Comparison of ENCODE assay signal across 8 mouse cellular contexts in genomic region chr16:26234113-26234512, GRCm38 (mm10).
A peak's percentile ranks its signal among the peaks of the same experiment; 100 is the strongest.
DNase-seq lines count a peak whose midpoint lies in the region; ATAC-seq lines count a peak whose summit lies in the region.

No protein-coding gene starts in this region.

- H3K9ac ChIP-seq in intestine, embryonic 14.5 days (ENCODE audit: low read length) = no peak overlapping the region

- H3K27me3 ChIP-seq in intestine, embryonic 14.5 days (replicated peaks; ENCODE audit: control insufficient read depth, insufficient read depth, low read length) = no peaks in the 10 kb centered on the region

- WGBS in intestine, embryonic 14.5 days = 7% methylated on average over 3 of the region's 3 CpGs

- peak; percentile 83 for ATAC-seq in intestine, embryonic 14.5 days (replicated peaks; ENCODE audit: low FRiP score, low TSS enrichment, low read depth)
- ATAC-seq in activated CD4-positive, CD25-positive, alpha-beta regulatory T cell, adult 4 months = no peak

- no peaks in the 10 kb centered on the region for H3K4me1 ChIP-seq in intestine, embryonic 14.5 days (replicated peaks; ENCODE audit: control insufficient read depth, insufficient read depth, low read length)

- no peaks in the 10 kb centered on the region for H3K9me3 ChIP-seq in intestine, embryonic 14.5 days (ENCODE audit: control insufficient read depth, low read length)

- H3K36me3 ChIP-seq in intestine, embryonic 14.5 days (ENCODE audit: control insufficient read depth, insufficient read depth, low read length) = no peaks in the 10 kb centered on the region

- no peak overlapping the region for H3K4me3 ChIP-seq in intestine, embryonic 14.5 days (ENCODE audit: low read depth, low read length)

- H3K4me2 ChIP-seq in intestine, embryonic 14.5 days (ENCODE audit: low read length) = no peak overlapping the region

- peak; percentile 24 for DNase-seq in WW6 (ENCODE audit: low read depth, low spot score)
- DNase-seq in cerebellum, adult 9-11 months = peak; percentile 15
- DNase-seq in frontal cortex, postnatal 14 days (ENCODE audit: low spot score in 2 of 2) = peak; percentile 65 to 85
- peak; percentile 90 for DNase-seq in intestine, embryonic 14.5 days (ENCODE audit: low spot score)
- peak; percentile 64 to 66 for DNase-seq in left cerebral cortex, adult 8-10 months (ENCODE audit: low spot score in 2 of 2)
- DNase-seq in mesoderm, embryonic 11.5 days (ENCODE audit: low read depth, low spot score) = peak; percentile 85
- peak; percentile 26 for DNase-seq in skeletal muscle tissue, adult 2 months (ENCODE audit: low read depth, low spot score)

- H3K27ac ChIP-seq in intestine, embryonic 14.5 days (ENCODE audit: low read depth) = no peak overlapping the region

Comparison
In these comparisons a context has a peak if more than half of its experiments do, and no peak if none do; other contexts are left out.
1. DNase-seq: peak in every context shown above with its lines; median percentile 90 in intestine, embryonic 14.5 days; 85 in mesoderm, embryonic 11.5 days; 75 in frontal cortex, postnatal 14 days; 65 in left cerebral cortex, adult 8-10 months; 26 in skeletal muscle tissue, adult 2 months; 24 in WW6; 15 in cerebellum, adult 9-11 months.